Comparison of ENCODE assay signal across 7 mouse cellular contexts in genomic region chr5:114537308-114538020, GRCm38 (mm10). TPM values are rescaled to one million over a fixed set of nuclear protein-coding genes. Genes with fewer than 3 reads are reported as not detected.
A peak's percentile ranks its signal among the peaks of the same experiment; 100 is the strongest.
DNase-seq lines count a peak whose midpoint lies in the region; ATAC-seq lines count a peak whose summit lies in the region.

No protein-coding gene starts in this region.

- no peak overlapping the region for H3K27ac ChIP-seq in lung, embryonic 16.5 days (ENCODE audit: low read length)
- H3K27ac ChIP-seq in forebrain, embryonic 14.5 days (ENCODE audit: low read depth, low read length) = peak overlapping the region; percentile 17; the same call in 1 of the 2 replicates
- H3K27ac ChIP-seq in limb, embryonic 12.5 days = peak overlapping the region; percentile 66
- no peak overlapping the region for H3K27ac ChIP-seq in stomach, embryonic 15.5 days

- H3K4me2 ChIP-seq in lung, embryonic 16.5 days (ENCODE audit: low read depth, low read length) = peak overlapping the region; percentile 33
- peak overlapping the region; percentile 40 for H3K4me2 ChIP-seq in forebrain, embryonic 14.5 days (ENCODE audit: low read length)
- H3K4me2 ChIP-seq in limb, embryonic 12.5 days = peak overlapping the region; percentile 46
- peak overlapping the region; percentile 35; the same call in 1 of the 2 replicates for H3K4me2 ChIP-seq in stomach, embryonic 15.5 days

- H3K4me3 ChIP-seq in lung, embryonic 16.5 days (ENCODE audit: low read length) = no peak overlapping the region
- no peak overlapping the region for H3K4me3 ChIP-seq in forebrain, embryonic 14.5 days (ENCODE audit: low read depth, low read length)
- peak overlapping the region; percentile 17 for H3K4me3 ChIP-seq in limb, embryonic 12.5 days (replicated peaks)
- no peak overlapping the region for H3K4me3 ChIP-seq in stomach, embryonic 15.5 days (replicated peaks)

- DNase-seq in lung, postnatal 10 days = no peak
- peak; percentile 91 for DNase-seq in forebrain, embryonic 14.5 days (ENCODE audit: low spot score)
- DNase-seq in MN1 (ENCODE audit: low spot score) = no peak
- DNase-seq in urinary bladder, postnatal 10 days (ENCODE audit: low spot score) = no peak

- H3K9ac ChIP-seq in lung, embryonic 16.5 days (ENCODE audit: low read length) = no peak overlapping the region; the same call in 1 of the 2 replicates
- peak overlapping the region; percentile 10; the same call in 1 of the 2 replicates for H3K9ac ChIP-seq in forebrain, embryonic 14.5 days (ENCODE audit: low read length)
- no peak overlapping the region for H3K9ac ChIP-seq in limb, embryonic 12.5 days (replicated peaks)
- no peak overlapping the region for H3K9ac ChIP-seq in stomach, embryonic 15.5 days

- ATAC-seq in lung, embryonic 16.5 days (ENCODE audit: low read depth) = 0 out of 2 replicates have a peak, but pooled peaks have one; percentile 11
- peak; percentile 69 for ATAC-seq in forebrain, embryonic 14.5 days
- no peak for ATAC-seq in limb, embryonic 12.5 days (ENCODE audit: insufficient number of reproducible peaks, insufficient read depth, low FRiP score, low TSS enrichment, low read depth)
- ATAC-seq in stomach, embryonic 15.5 days (ENCODE audit: insufficient read depth, low FRiP score, low read depth) = no peak

- H3K4me1 ChIP-seq in lung, embryonic 16.5 days (replicated peaks; ENCODE audit: control insufficient read depth, insufficient read depth, low read length) = peaks cover 4% of the 10 kb centered on the region; the same call in 1 of the 2 replicates
- peaks cover 17% of the 10 kb centered on the region for H3K4me1 ChIP-seq in forebrain, embryonic 14.5 days (ENCODE audit: control insufficient read depth, insufficient read depth, low read length)
- H3K4me1 ChIP-seq in limb, embryonic 12.5 days (replicated peaks) = peaks cover 45% of the 10 kb centered on the region
- H3K4me1 ChIP-seq in stomach, embryonic 15.5 days = 0 out of 2 replicates have a peak, but pooled peaks cover 9% of the 10 kb centered on the region

- H3K9me3 ChIP-seq in lung, embryonic 16.5 days (ENCODE audit: control insufficient read depth, low read length) = no peaks in the 10 kb centered on the region
- 0 out of 2 replicates have a peak, but pooled peaks cover under 1% of the 10 kb centered on the region for H3K9me3 ChIP-seq in forebrain, embryonic 14.5 days (replicated peaks; ENCODE audit: control insufficient read depth, low read length)
- H3K9me3 ChIP-seq in limb, embryonic 12.5 days = peaks cover 1% of the 10 kb centered on the region; the same call in 1 of the 2 replicates
- no peaks in the 10 kb centered on the region for H3K9me3 ChIP-seq in stomach, embryonic 15.5 days

- 13% methylated on average over 26 of the region's 26 CpGs for WGBS in lung, embryonic 16.5 days
- WGBS in forebrain, embryonic 14.5 days = 5% methylated on average over 26 of the region's 26 CpGs
- 7% methylated on average over 26 of the region's 26 CpGs for WGBS in limb, embryonic 12.5 days
- 12% methylated on average over 26 of the region's 26 CpGs for WGBS in stomach, embryonic 15.5 days

- H3K27me3 ChIP-seq in lung, embryonic 16.5 days (ENCODE audit: control insufficient read depth, insufficient read depth, low read depth, low read length) = peaks cover 6% of the 10 kb centered on the region; the same call in 1 of the 2 replicates
- H3K27me3 ChIP-seq in forebrain, embryonic 14.5 days (replicated peaks; ENCODE audit: control insufficient read depth, insufficient read depth, low read length) = 0 out of 2 replicates have a peak, but pooled peaks cover 4% of the 10 kb centered on the region
- peaks cover 18% of the 10 kb centered on the region for H3K27me3 ChIP-seq in limb, embryonic 12.5 days
- H3K27me3 ChIP-seq in stomach, embryonic 15.5 days (replicated peaks) = peaks cover 15% of the 10 kb centered on the region; the same call in 1 of the 2 replicates

- no peaks in the 10 kb centered on the region for H3K36me3 ChIP-seq in lung, embryonic 16.5 days (ENCODE audit: control insufficient read depth, insufficient read depth, low read length)
- H3K36me3 ChIP-seq in forebrain, embryonic 14.5 days (ENCODE audit: control insufficient read depth, insufficient read depth, low read length) = no peaks in the 10 kb centered on the region
- H3K36me3 ChIP-seq in limb, embryonic 12.5 days = no peaks in the 10 kb centered on the region
- no peaks in the 10 kb centered on the region for H3K36me3 ChIP-seq in stomach, embryonic 15.5 days

RNA-seq across cellular contexts. Expression of gene Fam222a, which starts 30.4 kb away (rescaled TPM):
- polyA plus RNA-seq in lung, embryonic 16.5 days (2015; fragmentation: Nextera tagmentation; extraction: Ambion mirVana) = 2.2 and 2.3 TPM in 2 replicates
- polyA plus RNA-seq in forebrain, embryonic 14.5 days (2014; fragmentation: Nextera tagmentation; extraction: Ambion mirVana) = 4.5 and 5.0 TPM in 2 replicates
- 1.7 and 2.1 TPM in 2 replicates for polyA plus RNA-seq in limb, embryonic 12.5 days (2016; fragmentation: Nextera tagmentation; extraction: Ambion mirVana)
- polyA plus RNA-seq in stomach, embryonic 15.5 days (2015; fragmentation: Nextera tagmentation; extraction: Ambion mirVana) = 2.9 and 3.8 TPM in 2 replicates

Comparison
In these comparisons a context has a peak if more than half of its experiments do, and no peak if none do; other contexts are left out.
1. ATAC-seq: peak in lung, embryonic 16.5 days (single experiment) and forebrain, embryonic 14.5 days (single experiment); none in limb, embryonic 12.5 days (single experiment) and stomach, embryonic 15.5 days (single experiment).
2. H3K27ac ChIP-seq: peak in forebrain, embryonic 14.5 days (single experiment) and limb, embryonic 12.5 days (single experiment); none in lung, embryonic 16.5 days (single experiment) and stomach, embryonic 15.5 days (single experiment).
3. Peak in every context shown above with its lines, with median percentiles within 50 percentile points of each other: H3K4me2 ChIP-seq.